Mouse (Mus musculus) urinary bladder, adult 2 months (tissue): ENCODE measurements around the gene Ube2g2. TPM values are rescaled to one million over a fixed set of nuclear protein-coding genes. Genes with fewer than 3 reads are reported as not detected.

ENCODE experiments used
- DNase-seq: peaks from one replicate; pipeline ENCODE4 v3.0.0; 2022; ENCODE audit warnings: low spot score
- polyA plus RNA-seq: library from polyadenylated mRNA; depleted of rRNA; stranded (reverse); fragments of >200 nt; gene quantifications from 2 replicates; pipeline ENCODE4 v1.2.3, GENCODE M21; 2012; rRNA removed

Ube2g2 gene
- polyA plus RNA-seq, result 42.8 and 47.7 TPM in 2 replicates

DNA sequence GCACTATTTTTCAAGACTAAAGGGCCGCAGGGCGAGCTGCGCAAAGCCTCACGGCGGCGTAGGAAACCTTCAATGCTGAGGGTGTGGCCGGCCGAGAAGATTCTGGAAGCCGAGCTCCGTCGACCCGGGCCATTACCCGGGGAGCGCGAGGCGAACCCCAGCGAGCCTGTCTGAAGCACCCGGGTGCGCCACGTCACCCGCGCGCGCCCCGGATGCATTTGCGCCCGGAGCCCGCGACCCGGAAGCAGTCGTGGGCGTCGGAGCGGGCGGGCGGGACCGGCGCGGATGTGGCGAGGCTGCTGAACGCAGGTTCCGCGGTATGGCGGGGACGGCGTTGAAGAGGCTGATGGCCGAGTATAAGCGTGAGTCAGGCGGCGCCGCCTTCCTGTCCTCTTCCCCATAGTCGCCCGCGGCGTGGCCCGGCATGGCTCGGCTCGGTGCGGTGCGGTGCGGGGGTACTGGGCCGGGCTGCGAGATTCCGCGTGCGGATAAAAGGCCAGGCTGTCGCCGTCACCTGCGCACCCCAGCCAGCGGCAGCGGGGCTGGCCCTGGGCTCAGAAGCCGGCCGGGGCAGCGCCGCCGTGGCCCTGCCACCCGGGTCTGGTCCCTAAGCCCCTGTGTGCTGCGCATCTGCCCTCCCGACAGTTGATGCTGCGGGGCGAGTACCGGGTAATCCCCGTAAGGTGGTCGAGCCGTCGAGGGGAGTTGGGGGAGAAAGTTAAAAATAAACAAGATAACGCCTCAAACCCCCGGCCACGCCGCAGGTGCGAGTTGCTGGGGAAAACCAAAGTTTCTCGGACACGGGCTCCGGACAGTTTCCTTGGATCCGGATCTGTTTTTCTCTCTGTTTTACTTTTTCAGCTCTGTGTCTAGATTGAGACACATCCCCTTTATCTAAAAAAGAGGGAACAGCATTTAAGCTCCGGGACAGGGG is at the start of gene Ube2g2:
Gene Ube2g2, plus strand, starts transcription at position 221 of the 934 bp plus-strand sequence.
- DNase-seq, result peak; percentile 97

DNA sequence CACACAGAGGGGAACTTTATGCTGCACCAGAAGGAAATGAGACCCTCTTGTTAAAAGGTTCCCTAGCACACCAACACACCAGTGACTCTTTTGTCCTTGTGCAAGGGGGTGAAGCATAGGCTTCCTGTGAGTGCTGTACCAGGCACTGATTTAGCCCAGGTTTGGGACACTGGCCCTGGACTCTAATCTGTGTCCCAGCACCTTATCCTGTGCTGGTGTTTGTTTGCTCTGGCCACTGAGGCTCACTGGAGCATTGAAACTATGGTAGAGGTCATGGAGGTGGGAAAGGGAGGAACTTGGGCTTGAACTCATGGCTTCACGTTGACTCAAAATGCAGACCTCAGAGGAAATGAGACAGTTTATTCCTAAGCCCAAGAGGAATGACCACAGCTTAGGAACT is 48.9 kb upstream of the Ube2g2 start:
- DNase-seq, result no peak

DNA sequence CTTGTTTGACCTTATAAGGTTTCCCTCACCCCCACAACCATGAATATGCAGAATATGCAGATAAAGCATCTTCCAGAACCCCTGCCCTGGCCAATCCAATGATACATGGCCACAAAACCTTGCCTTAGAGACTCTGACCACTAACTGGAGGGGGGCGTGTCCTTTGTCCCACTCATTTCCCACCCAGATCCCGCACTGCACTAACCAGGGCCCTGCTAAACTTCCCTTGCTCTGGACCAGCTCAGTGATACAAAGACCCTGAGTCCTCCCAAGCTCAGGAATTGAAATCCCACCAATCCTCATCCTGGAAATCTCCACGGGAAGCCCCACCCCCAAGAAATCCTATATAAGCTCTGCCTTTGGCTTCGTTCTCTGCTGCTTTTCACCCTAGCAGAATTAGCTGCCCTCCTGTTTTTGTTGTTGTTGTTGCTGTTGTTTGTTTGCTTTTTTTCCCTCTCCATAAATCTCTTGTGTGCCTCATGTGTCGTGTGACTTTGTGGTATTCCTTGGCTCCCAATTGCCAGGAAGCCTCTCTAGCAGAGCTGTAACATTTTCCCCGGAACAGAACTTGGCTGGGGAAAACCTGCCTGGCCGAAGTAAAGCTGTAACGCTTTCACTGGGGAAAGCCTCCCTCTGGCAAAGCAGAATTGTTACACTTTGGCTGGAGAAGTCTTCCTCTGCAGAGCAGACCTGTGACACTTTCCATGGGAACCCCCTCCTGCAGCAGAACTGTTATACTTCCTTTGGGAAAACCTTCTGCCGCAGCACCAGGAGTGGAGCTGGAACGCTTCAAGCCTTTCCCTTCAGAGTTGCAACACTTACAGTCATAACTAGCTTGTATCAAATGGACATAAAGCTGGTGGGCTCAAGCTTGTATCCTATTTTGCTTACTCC is 41.8 kb upstream of the Ube2g2 start:
- DNase-seq, result no peak

GRCm38 (mm10) chr10:77581023-77581407 is 41.1 kb upstream of the Ube2g2 start:
- no peak for DNase-seq

- peak; percentile 84 for DNase-seq
Observed at GRCm38 (mm10) chr10:77581408-77582284, 40.4 kb upstream of the Ube2g2 start, which contains the start of gene Pttg1ip. Gene Pttg1ip (plus strand): TSS chr10:77581720.

GRCm38 (mm10) chr10:77582285-77582618 is 39.8 kb upstream of the Ube2g2 start:
- no peak for DNase-seq

DNA sequence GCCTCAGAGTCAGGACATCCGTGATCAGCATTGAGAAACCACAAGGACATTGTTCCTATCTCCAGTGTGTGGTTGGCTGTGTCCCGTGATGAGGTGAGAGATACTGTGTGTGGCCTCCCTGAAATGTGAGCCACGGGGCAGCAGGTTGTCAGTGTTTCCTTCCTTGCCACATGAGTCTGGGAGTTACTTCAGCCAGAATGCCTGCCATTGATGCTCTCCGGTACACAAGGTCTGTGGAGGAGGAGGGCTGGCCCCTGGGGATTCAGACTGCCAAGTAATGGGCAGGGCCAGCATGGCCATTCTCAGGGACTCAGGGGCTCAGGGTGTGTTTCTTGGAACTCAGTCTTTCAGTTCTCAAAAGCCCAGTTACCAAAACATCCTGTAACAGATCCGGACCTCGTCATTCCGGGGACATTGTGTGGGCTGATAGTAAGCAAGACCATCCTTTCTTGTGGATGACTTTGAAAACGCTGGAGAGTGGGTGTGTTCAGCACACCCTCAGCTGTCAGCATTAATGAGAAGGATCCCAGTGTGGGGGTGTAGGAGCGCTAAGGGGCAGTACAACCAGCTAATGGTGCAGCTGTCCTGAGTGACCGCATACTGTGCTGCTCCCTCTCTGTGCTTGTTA is 38.2 kb upstream of the Ube2g2 start:
- DNase-seq, result no peak

DNA sequence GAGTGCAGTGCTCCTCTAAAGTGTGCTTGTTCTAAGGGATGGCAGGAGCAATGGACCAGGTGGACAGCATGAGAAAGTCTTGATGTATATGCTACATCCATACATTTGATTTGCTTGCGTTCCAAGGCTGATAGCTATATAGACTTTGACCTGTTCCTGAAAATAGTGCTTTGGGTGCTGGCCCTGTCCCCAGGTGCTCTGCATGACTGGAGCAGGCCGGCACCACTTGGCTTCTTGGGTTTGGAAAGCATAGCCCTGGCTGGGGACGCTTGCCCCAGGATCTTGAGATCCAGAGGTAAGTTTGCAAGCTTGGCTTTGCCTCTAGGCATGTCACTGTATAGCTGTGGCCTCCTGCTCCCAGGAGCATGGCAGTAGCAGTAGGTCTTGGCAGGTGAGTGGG is 35.4 kb upstream of the Ube2g2 start:
- no peak for DNase-seq

GRCm38 (mm10) chr10:77587091-77587775 is 34.8 kb upstream of the Ube2g2 start:
- DNase-seq, result no peak

GRCm38 (mm10) chr10:77588036-77588435 is 34.0 kb upstream of the Ube2g2 start:
- no peak for DNase-seq

DNA sequence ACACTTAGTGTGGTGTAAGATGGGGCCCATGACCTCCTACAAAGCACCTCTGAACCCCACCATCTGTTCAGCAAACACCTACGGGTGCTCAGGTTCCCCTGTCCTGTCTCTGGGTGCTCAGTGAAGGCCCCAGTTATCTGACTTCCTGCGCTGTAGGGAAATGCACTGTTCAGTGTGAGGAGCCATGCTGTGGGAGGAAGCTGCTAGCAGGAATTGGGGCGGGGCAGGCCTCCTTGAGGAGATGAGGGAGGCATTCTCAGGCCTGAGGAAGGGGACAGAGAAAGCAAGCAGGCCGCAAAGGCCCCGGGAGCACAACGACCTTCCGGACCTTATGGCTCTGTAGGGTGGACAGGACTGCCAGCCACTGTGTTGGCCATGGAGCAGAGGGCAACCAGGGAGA is 33.0 kb upstream of the Ube2g2 start:
- no peak for DNase-seq

DNA sequence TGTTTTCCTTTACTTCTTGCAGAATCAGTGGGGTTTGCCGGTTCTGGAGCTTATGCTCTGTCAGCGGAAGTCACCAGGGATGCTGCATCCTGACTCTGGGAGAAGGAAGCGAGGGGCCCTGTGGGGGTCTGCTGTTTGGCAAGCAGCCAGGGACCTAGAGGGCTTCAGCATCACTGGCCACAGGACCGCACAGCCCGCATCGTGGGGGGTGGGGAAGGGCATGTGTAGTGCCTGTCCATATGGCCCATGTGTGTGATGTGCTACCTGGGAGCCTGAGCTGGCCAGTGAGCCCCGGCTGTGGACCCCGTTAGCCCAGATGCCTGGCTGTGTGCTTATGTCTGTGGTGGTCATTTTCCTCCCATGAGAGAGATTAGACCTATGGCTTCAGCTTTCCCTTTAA is 32.3 kb upstream of the Ube2g2 start:
- DNase-seq, result no peak

- DNase-seq, result no peak
Observed at GRCm38 (mm10) chr10:77590812-77591211, 31.3 kb upstream of the Ube2g2 start.

DNA sequence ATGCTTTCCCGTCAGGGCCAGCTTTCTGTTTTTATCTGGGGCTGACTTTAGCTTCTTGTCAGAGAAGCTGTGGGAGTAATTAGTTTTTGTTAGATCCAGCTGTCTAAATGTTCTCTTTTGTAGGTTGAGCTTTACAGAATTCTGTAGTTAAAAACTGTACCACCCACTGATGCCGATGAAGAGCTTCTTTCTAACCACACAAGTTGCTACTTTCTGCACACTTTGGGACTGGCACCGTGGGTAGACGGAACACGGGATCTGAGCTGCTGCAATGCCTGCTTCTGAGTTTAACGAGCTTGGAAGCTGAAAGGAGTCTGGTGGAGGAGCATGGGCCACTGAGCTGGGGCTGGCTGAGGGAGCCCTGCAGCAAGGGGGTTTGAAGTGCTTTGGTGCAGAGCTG is 30.5 kb upstream of the Ube2g2 start:
- DNase-seq, result no peak

GRCm38 (mm10) chr10:77596060-77596459 is 26.0 kb upstream of the Ube2g2 start:
- DNase-seq, result no peak

DNA sequence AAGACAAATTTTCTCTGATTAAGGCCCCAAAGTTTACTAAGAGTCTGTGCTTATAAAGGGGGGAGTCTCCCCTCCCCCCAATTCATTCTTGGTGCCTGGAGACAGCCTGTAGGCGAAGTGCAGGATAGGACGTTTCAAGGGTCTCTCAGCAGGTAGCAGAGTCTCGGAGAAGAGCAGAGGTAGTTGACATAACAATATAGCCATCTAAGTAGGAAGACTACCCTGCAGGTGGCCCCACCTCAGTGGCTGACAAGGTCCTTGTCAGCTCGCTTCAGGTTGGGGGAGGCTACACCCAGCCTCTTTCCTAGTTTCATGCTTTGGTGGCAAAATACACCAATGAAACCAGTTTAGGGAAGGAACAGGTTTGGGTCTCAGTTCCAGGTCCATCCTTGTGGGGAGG is 19.1 kb upstream of the Ube2g2 start:
- no peak for DNase-seq

DNA sequence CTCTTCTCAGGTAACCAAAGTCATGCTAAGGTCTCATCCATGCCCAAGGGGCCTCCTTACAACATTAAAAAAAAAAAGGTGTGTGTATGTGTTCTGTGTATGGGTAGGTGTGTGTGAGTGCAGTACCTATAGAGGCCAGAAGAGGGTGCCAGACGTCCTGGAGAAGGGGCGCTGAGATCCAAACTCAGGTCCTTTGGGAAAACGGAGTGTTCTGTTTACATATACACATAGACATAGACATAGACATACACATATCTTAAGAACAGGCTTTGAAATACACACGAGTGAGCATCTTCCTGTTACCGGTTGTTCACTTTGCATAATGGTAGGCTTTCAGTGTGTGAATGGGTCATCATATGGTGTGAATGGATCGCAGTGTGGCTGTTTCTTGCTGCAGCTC is 18.0 kb upstream of the Ube2g2 start:
- DNase-seq, result no peak

- DNase-seq, result no peak
Observed at GRCm38 (mm10) chr10:77604958-77605357, 17.1 kb upstream of the Ube2g2 start.

GRCm38 (mm10) chr10:77605368-77605767 is 16.7 kb upstream of the Ube2g2 start:
- DNase-seq, result no peak
